Mouse (Mus musculus) E14TG2a.4 (cell line): ENCODE data around the gene Rab5c.

Experiments used
- CTCF ChIP-seq: conservative IDR thresholded peaks from 2 replicates; pipeline ENCODE4 v1.5.1; 2014; ENCODE audit warnings: low read length
- POU5F1 ChIP-seq: IDR thresholded peaks from 2 replicates; pipeline ENCODE4 v1.6.1; 2014; ENCODE audit warnings: low read length, borderline replicate concordance

- TF ChIP-seq CTCF (no peak), POU5F1 (no peak)
Measured at GRCm38 (mm10) chr11:100682526-100682925, 55.5 kb downstream of the Rab5c start.
